Mouse (Mus musculus) kidney, adult 2 months (tissue): ENCODE measurements around the gene Bcl7b. TPM values are rescaled to one million over a fixed set of nuclear protein-coding genes. Genes with fewer than 3 reads are reported as not detected.
A peak's percentile ranks its signal among the peaks of the same experiment; 100 is the strongest.

ENCODE experiments used
- DNase-seq: peaks from one replicate; pipeline ENCODE4 v3.0.0; 2021
- H3K27ac ChIP-seq: fragments of 200-500 bp; 2 replicates; pipeline ENCODE4 v1.5.1; 2012; ENCODE audit warnings: low read depth, low read length, control low read depth, inconsistent platforms; ENCODE audit not compliant: insufficient read depth
- H3K27me3 ChIP-seq: fragments of 200-500 bp; replicated peaks from 2 replicates; pipeline ENCODE4 v1.6.1; 2012; ENCODE audit warnings: mild to moderate bottlenecking, moderate library complexity, low read length, inconsistent platforms; ENCODE audit not compliant: control insufficient read depth, insufficient read depth
- H3K36me3 ChIP-seq: fragments of 200-500 bp; 2 replicates; pipeline ENCODE4 v1.6.1; 2012; ENCODE audit warnings: mild to moderate bottlenecking, moderate library complexity, low read length, inconsistent platforms; ENCODE audit not compliant: control insufficient read depth, insufficient read depth
- H3K4me1 ChIP-seq: fragments of 200-500 bp; 2 replicates; pipeline ENCODE4 v1.6.1; 2011; ENCODE audit warnings: low read length; ENCODE audit not compliant: control insufficient read depth, insufficient read depth
- H3K4me3 ChIP-seq: fragments of 200-500 bp; 2 replicates; pipeline ENCODE4 v1.5.1; 2011; ENCODE audit warnings: mild to moderate bottlenecking, low read depth, low read length, control low read depth; ENCODE audit not compliant: insufficient read depth
- CTCF ChIP-seq: fragments of 200-500 bp; conservative IDR thresholded peaks from 2 replicates; pipeline ENCODE4 v1.5.1; 2011; ENCODE audit warnings: low read depth, mild to moderate bottlenecking, control low read depth, low read length, moderate library complexity, mixed read lengths; ENCODE audit not compliant: insufficient read depth, insufficient read length
- POLR2A ChIP-seq: fragments of 200-500 bp; IDR thresholded peaks from one replicate; pipeline ENCODE4 v1.6.1; 2011; ENCODE audit warnings: low read depth, low read length, control low read depth
- WGBS: fragments of 180-500 bp; shearing (Covaris S2); methylation state at CpG from one replicate; pipeline ENCODE4 v1.1.7; 2018; 5-methylcytosine and 5-hydroxymethylcytosine counted together
- polyA plus RNA-seq: library from polyadenylated mRNA; depleted of rRNA; stranded (reverse); fragments of >200 nt; gene quantifications from 2 replicates; pipeline ENCODE4 v1.2.3, GENCODE M21; 2012

The Bcl7b gene
- polyA plus RNA-seq, 1 experiment, result 47.9 TPM

DNA sequence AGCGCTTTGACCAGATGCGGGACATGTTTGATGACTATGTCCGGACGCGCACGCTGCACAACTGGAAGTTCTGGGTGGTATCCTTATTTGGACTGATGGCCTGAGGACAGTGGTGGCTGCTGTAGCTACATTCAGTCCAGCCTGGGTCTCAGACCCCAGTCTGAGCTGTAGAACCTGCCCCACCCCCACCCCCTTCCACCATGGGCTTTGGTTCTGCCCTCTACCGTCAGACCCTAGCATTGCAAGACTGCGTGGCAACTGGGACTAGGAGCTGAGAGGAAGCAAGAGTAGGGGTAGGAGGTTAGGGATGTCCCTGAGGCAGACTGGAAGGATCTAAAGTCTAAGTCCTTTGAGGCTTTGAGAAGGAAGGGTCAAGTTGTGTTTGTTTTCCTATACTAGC is 33.5 kb upstream of the Bcl7b start:
- Histone ChIP-seq H3K27me3 (no peaks in the 10 kb centered on the region), H3K36me3 (peaks cover 2% of the 10 kb centered on the region; the same call in 1 of the 2 replicates), H3K4me1 (no peaks in the 10 kb centered on the region), H3K4me3 (no peak overlapping the region), H3K27ac (no peak overlapping the region)
- 36% methylated on average over 8 of the region's 8 CpGs for WGBS
- DNase-seq, result no peak
- TF ChIP-seq CTCF (peak; percentile 59), POLR2A (no peak)

- Histone ChIP-seq H3K4me1 (no peaks in the 10 kb centered on the region), H3K36me3 (no peaks in the 10 kb centered on the region), H3K27me3 (no peaks in the 10 kb centered on the region), H3K27ac (no peak overlapping the region), H3K4me3 (no peak overlapping the region)
- TF ChIP-seq CTCF (no peak), POLR2A (no peak)
- DNase-seq, result no peak
- WGBS, result 62% methylated on average over 2 of the region's 2 CpGs
These were observed 28.2 kb upstream of the Bcl7b start for GRCm38 (mm10) chr5:135139881-135140280.

DNA sequence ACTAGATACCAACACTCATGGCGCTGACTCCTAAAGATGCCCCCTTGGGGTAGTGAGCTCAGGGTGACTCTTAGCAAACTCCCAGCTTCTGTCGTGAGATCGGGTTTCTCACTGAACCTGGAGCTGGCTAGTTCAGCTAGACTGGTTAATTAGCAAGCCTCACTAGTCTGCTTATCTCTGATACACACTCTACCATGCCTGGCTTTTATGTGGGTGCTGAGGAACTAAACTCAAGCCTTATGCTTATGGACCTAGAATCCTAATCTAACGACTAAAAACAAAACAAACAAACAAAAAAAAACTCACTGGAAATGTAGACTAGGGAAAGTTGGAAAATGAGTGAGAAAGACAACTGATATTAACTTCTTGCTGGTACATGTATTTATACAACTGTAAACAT is 23.6 kb upstream of the Bcl7b start:
- Histone ChIP-seq H3K4me3 (no peak overlapping the region), H3K27me3 (no peaks in the 10 kb centered on the region), H3K4me1 (no peaks in the 10 kb centered on the region; the same call in 1 of the 2 replicates), H3K27ac (no peak overlapping the region), H3K36me3 (no peaks in the 10 kb centered on the region)
- no peak for DNase-seq
- TF ChIP-seq POLR2A (no peak), CTCF (no peak)
- WGBS, result 45% methylated on average over 4 of the region's 4 CpGs

- Histone ChIP-seq H3K27ac (no peak overlapping the region), H3K4me1 (no peaks in the 10 kb centered on the region; the same call in 1 of the 2 replicates), H3K27me3 (no peaks in the 10 kb centered on the region), H3K4me3 (no peak overlapping the region), H3K36me3 (no peaks in the 10 kb centered on the region)
- WGBS, result 70% methylated on average over 3 of the region's 3 CpGs
- TF ChIP-seq POLR2A (no peak), CTCF (no peak)
- DNase-seq, result no peak
These were observed 22.6 kb upstream of the Bcl7b start for GRCm38 (mm10) chr5:135145532-135145931.

DNA sequence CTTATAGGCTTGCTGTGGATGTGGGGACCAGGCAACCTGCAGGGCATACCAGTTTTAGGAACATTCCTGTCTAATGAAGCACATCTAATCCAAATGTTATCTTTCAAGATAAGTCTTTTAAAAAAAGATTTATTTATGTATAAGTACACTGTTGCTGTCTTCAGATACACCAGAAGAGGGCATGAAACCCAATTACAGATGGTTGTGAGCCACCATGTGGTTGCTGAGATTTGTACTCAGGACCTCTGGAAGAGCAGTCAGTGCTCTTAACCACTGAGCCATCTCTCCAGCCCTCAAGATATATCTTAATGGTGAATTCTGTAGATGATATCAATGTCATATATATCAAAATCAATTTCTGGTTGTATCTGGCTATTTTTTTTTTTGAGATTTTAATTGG is 22.1 kb upstream of the Bcl7b start:
- TF ChIP-seq CTCF, result no peak
- no peak for TF ChIP-seq POLR2A
- no peaks in the 10 kb centered on the region for H3K27me3 ChIP-seq
- DNase-seq, result no peak

DNA sequence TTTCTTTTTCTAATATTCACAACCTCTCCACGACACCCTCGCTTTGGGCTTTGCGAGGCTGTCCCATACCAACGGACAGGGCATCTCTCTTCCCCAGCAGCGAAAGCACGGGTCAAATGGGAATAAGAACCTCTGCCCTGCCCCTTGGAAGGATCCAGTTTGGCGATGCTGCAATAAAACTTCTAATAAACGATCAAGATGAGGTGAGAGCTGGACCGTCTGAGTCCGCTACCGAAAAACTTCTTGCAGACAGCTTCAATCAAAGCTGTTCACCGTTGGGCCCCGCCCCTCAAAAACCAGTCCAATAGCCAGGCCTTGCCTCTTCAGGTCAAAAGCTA is 19.4 kb upstream of the Bcl7b start:
- no peak for DNase-seq
- H3K27ac ChIP-seq, result peak overlapping the region; percentile 41
- H3K4me1 ChIP-seq, result no peaks in the 10 kb centered on the region; the same call in 1 of the 2 replicates
- 1% methylated on average over 13 of the region's 13 CpGs for WGBS
- no peaks in the 10 kb centered on the region; the same call in 1 of the 2 replicates for H3K36me3 ChIP-seq
- TF ChIP-seq CTCF (no peak), POLR2A (no peak)
- H3K27me3 ChIP-seq, result no peaks in the 10 kb centered on the region
- H3K4me3 ChIP-seq, result peak overlapping the region; percentile 65

More for the DNA sequence above, 22.1 kb upstream of the Bcl7b start:
- Histone ChIP-seq H3K4me1 (no peaks in the 10 kb centered on the region; the same call in 1 of the 2 replicates), H3K36me3 (no peaks in the 10 kb centered on the region), H3K27ac (no peak overlapping the region), H3K4me3 (no peak overlapping the region)

DNA sequence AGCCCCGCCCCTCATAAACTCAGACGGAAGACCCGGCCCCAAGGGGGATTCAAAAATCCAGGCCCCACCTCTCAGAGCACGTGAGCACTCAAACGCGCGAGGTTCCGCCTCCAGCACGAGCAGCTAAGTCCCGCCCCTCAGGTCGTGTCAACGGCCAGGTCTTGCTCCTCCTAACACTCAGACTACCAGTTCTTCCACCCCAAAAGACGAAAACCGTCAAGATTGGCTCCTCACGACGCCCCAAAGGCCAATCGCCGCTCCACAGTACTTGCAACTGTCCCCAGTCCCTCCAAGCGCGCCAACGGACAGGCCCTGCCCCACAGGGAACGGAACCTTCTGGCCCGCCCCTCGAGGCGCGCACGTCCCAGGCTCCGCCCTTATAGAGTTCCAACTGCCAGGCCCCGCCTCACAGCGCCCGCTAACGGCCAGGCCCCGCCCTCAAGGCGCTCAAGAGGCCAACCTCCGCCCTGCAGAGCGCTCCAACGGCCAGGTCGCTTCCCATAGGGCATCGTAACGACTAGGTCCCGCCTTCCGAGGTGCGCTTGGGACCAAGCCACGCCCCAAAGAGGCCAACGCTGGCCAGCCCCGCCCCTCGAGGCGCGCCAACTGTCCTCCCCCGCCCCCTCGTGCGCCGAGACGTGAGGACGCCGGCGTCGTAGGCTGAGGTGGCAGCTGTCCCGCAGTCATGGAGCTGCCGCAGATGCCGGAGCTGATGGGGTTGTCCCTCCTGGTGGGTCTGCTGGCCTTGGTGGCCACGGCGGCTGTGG is 18.8 kb upstream of the Bcl7b start, which contains the start of gene Tbl2:
Tbl2 (plus strand) TSS at position 605 of the 767 bp plus-strand sequence.
- no peaks in the 10 kb centered on the region for H3K27me3 ChIP-seq
- no peak for TF ChIP-seq POLR2A
- no peak for TF ChIP-seq CTCF
- H3K4me3 ChIP-seq, result peak within 1 kb of the TSS; percentile 92
- H3K36me3 ChIP-seq, result no peaks in the 10 kb centered on the region; the same call in 1 of the 2 replicates
- under 1% methylated on average over 63 of the region's 63 CpGs for WGBS
- DNase-seq, result peak; percentile 99
- peak within 1 kb of the TSS; percentile 90 for H3K27ac ChIP-seq
- no peaks in the 10 kb centered on the region; the same call in 1 of the 2 replicates for H3K4me1 ChIP-seq
